Mouse (Mus musculus) large intestine, adult 2 months (tissue): ENCODE results near the gene C330007P06Rik. TPM values are rescaled to one million over a fixed set of nuclear protein-coding genes. Genes with fewer than 3 reads are reported as not detected.
"Not testable (repeated sequence)": the region's sequence is repeated elsewhere in the genome, so short reads cannot be mapped to it uniquely, and the experiment has no call there.

Experiments
- DNase-seq: peaks from one replicate; pipeline ENCODE4 v3.0.0-alpha.2; 2012; ENCODE audit warnings: low read depth, low spot score
- WGBS: fragments of 180-500 bp; shearing (Covaris S2); methylation state at CpG from one replicate; pipeline ENCODE4 v1.1.7; 2018; 5-methylcytosine and 5-hydroxymethylcytosine counted together
- polyA plus RNA-seq: library from polyadenylated mRNA; depleted of rRNA; stranded (reverse); fragments of >200 nt; gene quantifications from 2 replicates; pipeline ENCODE4 v1.2.3, GENCODE M21; 2012; rRNA removed

The C330007P06Rik gene
- polyA plus RNA-seq: 5.0 and 11.2 TPM in 2 replicates

DNA sequence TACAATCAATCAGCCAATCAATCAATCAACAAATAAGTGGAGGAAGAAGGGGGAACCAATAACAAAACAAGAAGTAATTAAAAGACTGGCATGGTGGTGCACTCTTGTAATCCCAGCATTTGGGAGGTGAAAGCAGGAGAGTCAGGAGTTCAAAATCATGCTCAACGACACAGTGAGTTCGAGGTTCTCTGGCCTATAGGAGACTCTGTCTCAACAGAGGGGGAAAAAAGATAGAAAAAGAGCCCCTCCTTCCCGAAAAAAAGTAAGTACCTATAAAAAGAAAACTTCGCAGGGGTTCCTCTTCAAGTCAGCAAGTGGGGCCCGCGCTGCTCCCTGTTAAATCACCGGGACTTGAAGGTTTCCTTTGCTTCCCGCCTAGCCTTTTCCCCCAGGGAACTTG is at the start of gene C330007P06Rik, which contains the start of gene Ube2a:
TSS of gene C330007P06Rik (minus strand) at position 347 of the 400 bp plus-strand sequence.
TSS of gene Ube2a (plus strand) at position 136 of the 400 bp plus-strand sequence.
- WGBS: 12% methylated on average over 8 of the region's 8 CpGs
- DNase-seq: no peak

DNA sequence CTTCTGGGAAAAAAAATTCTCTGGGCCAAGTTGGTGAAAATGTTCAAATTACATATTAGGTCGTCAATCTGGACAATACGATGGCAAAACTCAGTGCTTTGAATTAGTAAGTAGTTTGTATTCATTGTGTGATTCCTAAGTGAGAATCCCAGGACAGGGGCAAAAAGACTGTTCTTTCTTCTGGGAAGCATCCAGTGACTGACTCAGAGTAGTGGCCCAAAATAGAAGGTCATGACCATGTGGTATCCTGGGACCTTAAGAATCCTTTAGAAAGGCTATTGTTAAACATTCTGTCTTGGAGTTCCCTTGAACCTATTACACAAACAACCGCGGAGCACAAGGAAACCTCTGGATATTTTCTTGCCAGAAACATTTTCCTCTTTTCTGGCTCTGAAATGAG is 47.4 kb upstream of the C330007P06Rik start:
- no peak for DNase-seq
- WGBS: 82% methylated on average over 4 of the region's 4 CpGs

DNA sequence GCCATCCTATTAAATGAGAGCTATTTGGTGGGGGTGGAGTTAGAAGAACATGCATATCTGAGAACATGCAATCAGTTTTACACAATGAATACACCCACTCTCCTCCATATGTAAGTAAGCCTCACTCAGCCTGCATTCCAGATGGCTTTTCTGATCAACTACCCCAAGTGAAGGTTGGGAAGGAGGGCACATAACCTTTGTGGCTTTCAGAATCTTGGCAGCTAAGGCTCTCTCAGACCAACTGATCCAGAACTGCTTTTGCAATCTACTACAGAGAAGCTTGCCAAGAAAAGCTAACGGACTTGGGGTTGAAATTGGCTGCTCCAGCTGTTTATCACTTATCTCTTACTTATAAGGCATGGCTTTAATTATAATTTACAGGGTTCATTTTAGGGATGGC is 43.8 kb upstream of the C330007P06Rik start:
- DNase-seq: no peak
- 67% methylated on average over 1 of the region's 1 CpGs for WGBS

GRCm38 (mm10) chrX:36911343-36911742 is 37.4 kb upstream of the C330007P06Rik start:
- 39% methylated on average over 12 of the region's 12 CpGs for WGBS

GRCm38 (mm10) chrX:36906539-36906938 is 32.6 kb upstream of the C330007P06Rik start:
- 19% methylated on average over 5 of the region's 5 CpGs for WGBS
- no peak for DNase-seq

More at GRCm38 (mm10) chrX:36911343-36911742, 37.4 kb upstream of the C330007P06Rik start:
- DNase-seq: peak; percentile 8

DNA sequence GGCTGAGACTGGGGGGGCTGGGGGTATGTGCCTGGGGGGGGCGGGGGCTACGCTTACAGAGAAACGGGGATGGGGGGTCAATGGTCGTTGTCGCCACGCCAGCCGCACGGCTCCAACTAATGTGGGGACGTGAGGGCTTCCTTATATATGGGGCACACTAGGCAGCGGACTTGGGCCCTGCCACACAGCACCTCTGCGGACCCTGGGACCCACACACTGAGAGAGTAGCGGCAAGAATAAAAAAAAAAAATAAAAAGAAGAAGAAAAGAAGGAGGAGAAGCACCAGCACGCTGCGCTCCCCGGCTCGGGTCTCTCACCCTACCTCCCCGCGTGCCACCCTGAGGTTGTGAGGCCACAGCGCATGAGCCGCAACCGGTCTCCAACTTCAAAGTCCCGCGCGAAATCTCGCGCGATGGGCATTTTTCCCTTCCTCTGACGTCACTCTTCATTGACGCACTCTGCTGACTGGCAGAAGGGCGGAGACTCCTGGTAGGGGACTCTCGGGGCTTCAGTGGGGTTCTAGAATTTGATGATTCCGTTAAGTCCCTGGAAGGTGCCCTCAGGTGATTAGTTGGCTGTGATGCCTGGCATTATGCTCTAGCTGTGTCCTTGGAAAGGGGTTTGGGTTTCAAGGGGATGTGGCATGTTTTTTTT is 29.3 kb upstream of the C330007P06Rik start:
- DNase-seq: peak; percentile 55
- 19% methylated on average over 31 of the region's 32 CpGs for WGBS

GRCm38 (mm10) chrX:36902321-36903114 is 28.6 kb upstream of the C330007P06Rik start, which contains the start of gene Nkrf:
Gene Nkrf (minus strand): TSS chrX:36902899.
- no peak for DNase-seq
- 26% methylated on average over 37 of the region's 47 CpGs for WGBS

- DNase-seq: no peak
- 42% methylated on average over 3 of the region's 3 CpGs for WGBS
Observed at GRCm38 (mm10) chrX:36901655-36902054, 27.7 kb upstream of the C330007P06Rik start.

GRCm38 (mm10) chrX:36898931-36899330 is 25.0 kb upstream of the C330007P06Rik start:
- DNase-seq: not testable (repeated sequence)
- WGBS: 25% methylated on average over 1 of the region's 1 CpGs

DNA sequence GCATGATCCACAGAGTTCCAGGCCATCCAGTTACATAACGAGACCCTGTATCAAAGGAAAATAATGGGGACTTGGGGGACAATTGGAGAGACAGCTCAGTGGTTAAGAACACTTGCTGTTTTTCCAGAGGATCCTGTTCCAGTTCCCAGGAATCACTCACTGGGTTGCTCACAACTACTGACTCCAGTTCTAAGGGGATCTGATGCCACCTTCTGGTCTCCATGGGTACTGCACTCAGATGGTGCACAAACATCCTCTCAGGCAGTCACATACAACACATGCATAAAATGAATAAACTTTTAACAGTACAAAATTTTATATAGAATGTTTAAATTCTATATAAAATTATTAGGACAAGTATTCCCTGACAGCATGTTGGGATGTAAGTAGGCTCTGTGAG is 10.8 kb upstream of the C330007P06Rik start:
- WGBS: 80% methylated on average over 1 of the region's 1 CpGs
- DNase-seq: no peak

- 7% methylated on average over 36 of the region's 36 CpGs for WGBS
- DNase-seq: no peak
Observed at GRCm38 (mm10) chrX:36874704-36875128, 805 bp upstream of the C330007P06Rik start.

GRCm38 (mm10) chrX:36874178-36874696 is 326 bp upstream of the C330007P06Rik start:
- DNase-seq: peak; percentile 38
- 23% methylated on average over 50 of the region's 57 CpGs for WGBS

DNA sequence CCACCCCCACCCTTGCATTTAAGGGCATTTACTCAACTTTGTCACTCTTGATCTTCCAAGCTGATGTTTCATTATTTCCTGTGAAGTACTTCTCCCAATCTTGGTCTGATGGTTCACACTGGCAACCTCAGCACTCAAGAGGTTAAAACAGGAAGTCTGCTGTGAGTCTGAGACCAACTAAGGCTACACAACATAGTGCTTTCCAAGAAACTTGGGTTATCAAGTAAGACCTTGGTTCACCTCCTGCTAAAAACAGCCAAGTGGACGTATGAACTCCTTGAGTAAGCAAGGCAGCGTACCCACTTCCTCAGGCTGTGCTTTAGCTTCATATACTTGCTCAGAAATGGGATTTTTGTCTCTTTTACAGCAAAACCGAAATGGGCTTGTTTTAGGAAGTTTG is 3.5 kb downstream of the C330007P06Rik start:
- 74% methylated on average over 3 of the region's 3 CpGs for WGBS
- no peak for DNase-seq

- DNase-seq: no peak
- WGBS: 45% methylated on average over 8 of the region's 8 CpGs
Observed at GRCm38 (mm10) chrX:36864609-36865328, 9.1 kb downstream of the C330007P06Rik start.

DNA sequence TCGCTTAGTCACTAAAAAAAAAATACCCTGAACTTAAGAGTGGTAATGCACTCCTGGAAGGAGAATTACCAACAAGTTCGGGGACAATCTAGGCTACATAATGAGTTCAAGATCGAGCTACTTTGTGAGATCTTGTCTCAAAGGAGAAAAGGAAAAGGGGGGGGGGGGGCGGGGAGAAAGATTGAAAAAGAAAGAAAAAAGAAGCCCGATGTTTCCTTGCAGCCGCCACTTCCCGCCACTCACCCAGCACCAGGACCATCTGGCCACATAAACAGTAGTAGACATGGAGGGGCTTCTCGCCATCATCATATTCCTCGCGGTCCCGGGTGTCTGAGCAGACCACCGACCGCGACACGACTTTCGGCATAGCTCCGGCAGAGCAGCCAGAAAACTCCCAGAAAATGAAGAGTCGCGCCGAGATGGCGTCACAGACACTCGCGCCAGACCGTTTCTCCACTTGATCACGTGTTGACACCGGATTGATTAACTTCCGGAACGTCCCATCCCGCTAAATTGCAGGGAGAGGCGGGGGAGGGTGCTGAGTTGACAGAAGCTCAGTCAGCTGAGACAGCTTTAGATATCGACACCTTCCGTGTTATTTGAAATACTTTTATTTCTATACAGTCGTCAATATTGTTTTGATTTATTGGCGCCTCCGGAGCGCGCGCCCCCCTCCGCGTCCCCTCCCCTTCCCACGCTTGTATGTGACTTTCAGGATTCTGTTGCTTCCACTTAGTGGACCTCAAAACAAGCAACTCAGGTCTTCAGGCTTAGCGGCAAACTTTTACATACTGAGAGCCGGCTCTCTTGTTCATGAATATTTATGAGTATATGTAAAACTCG is 9.9 kb downstream of the C330007P06Rik start:
- peak; percentile 50 for DNase-seq
- 13% methylated on average over 42 of the region's 44 CpGs for WGBS

GRCm38 (mm10) chrX:36852631-36853030 is 21.3 kb downstream of the C330007P06Rik start:
- WGBS: 87% methylated on average over 8 of the region's 8 CpGs
- no peak for DNase-seq

GRCm38 (mm10) chrX:36847152-36847551 is 26.8 kb downstream of the C330007P06Rik start:
- WGBS: 74% methylated on average over 1 of the region's 1 CpGs
- DNase-seq: no peak

- DNase-seq: no peak
- WGBS: 34% methylated on average over 4 of the region's 4 CpGs
Observed at GRCm38 (mm10) chrX:36843346-36843990, 30.4 kb downstream of the C330007P06Rik start.
